Mouse (Mus musculus) neural tube, embryonic 14.5 days (tissue): Measurements from ENCODE around the gene Tbc1d8b. TPM values are rescaled to one million over a fixed set of nuclear protein-coding genes. Genes with fewer than 3 reads are reported as not detected.

Experiments used
- ATAC-seq: fragments of 200-750 bp; cut with Nextera tagmentation; 2 replicates; pipeline ENCODE4 v1.8.0; 2017; ENCODE audit warnings: low read depth, mild to moderate bottlenecking, moderate TSS enrichment, moderate library complexity
- H3K27ac ChIP-seq: fragments of 300-500 bp; sonication (generic); 2 replicates; pipeline ENCODE4 v1.5.1; 2014; ENCODE audit warnings: low read depth, mild to moderate bottlenecking, control low read depth, low read length, moderate library complexity, mixed read lengths
- H3K27me3 ChIP-seq: fragments of 300-500 bp; sonication (generic); 2 replicates; pipeline ENCODE4 v1.6.1; 2014; ENCODE audit warnings: low read length; ENCODE audit not compliant: control insufficient read depth, insufficient read depth
- H3K36me3 ChIP-seq: fragments of 300-500 bp; sonication (generic); 2 replicates; pipeline ENCODE4 v1.6.1; 2014; ENCODE audit warnings: low read length, mixed read lengths; ENCODE audit not compliant: control insufficient read depth, insufficient read depth
- H3K4me1 ChIP-seq: fragments of 300-500 bp; sonication (generic); 2 replicates; pipeline ENCODE4 v1.6.1; 2014; ENCODE audit warnings: low read length; ENCODE audit not compliant: control insufficient read depth, insufficient read depth
- H3K4me2 ChIP-seq: fragments of 300-500 bp; sonication (generic); 2 replicates; pipeline ENCODE4 v1.6.1; 2014; ENCODE audit warnings: mild to moderate bottlenecking, low read depth, low read length, control low read depth
- H3K4me3 ChIP-seq: fragments of 300-500 bp; sonication (generic); 2 replicates; pipeline ENCODE4 v1.5.1; 2014; ENCODE audit warnings: low read depth, low read length, control low read depth, mixed read lengths
- H3K9ac ChIP-seq: fragments of 300-500 bp; sonication (generic); replicated peaks from 2 replicates; pipeline ENCODE4 v1.6.1; 2014; ENCODE audit warnings: low read depth, mild to moderate bottlenecking, control low read depth, low read length, mixed read lengths
- H3K9me3 ChIP-seq: fragments of 300-500 bp; sonication (generic); 2 replicates; pipeline ENCODE4 v1.6.1; 2016; ENCODE audit warnings: low read length; ENCODE audit not compliant: control insufficient read depth
- WGBS: fragments of 180-500 bp; shearing (Covaris S2); extraction: QIAGEN DNeasy Blood & Tissue Kit; methylation state at CpG from one replicate; pipeline ENCODE4 v1.1.7; 2014; 5-methylcytosine and 5-hydroxymethylcytosine counted together
- polyA plus RNA-seq: library from polyadenylated mRNA; unstranded; fragments of >200 nt; fragmentation: Nextera tagmentation; extraction: Ambion mirVana; gene quantifications from 2 replicates; pipeline ENCODE4 v1.2.1, GENCODE M21; 2014

The Tbc1d8b gene
- polyA plus RNA-seq, result 0.23 and 0.46 TPM in 2 replicates

GRCm38 (mm10) chrX:139684775-139685695 lies at the start of gene Tbc1d8b:
Gene Tbc1d8b (plus strand): TSS chrX:139684996.
- Histone ChIP-seq H3K4me1 (no peaks in the 10 kb centered on the region), H3K36me3 (no peaks in the 10 kb centered on the region), H3K27me3 (no peaks in the 10 kb centered on the region), H3K4me2 (peak within 1 kb of the TSS; percentile 73), H3K4me3 (peak within 1 kb of the TSS; percentile 42), H3K9me3 (no peaks in the 10 kb centered on the region), H3K9ac (0 out of 2 replicates have a peak within 1 kb of the TSS, but pooled peaks have one; percentile 39), H3K27ac (no peak within 1 kb of the TSS)
- peak; percentile 100 for ATAC-seq
- 10% methylated on average over 43 of the region's 43 CpGs for WGBS

GRCm38 (mm10) chrX:139639744-139640143 lies 45.1 kb upstream of the Tbc1d8b start:
- Histone ChIP-seq H3K4me2 (no peak overlapping the region), H3K27me3 (no peaks in the 10 kb centered on the region), H3K27ac (no peak overlapping the region), H3K9me3 (no peaks in the 10 kb centered on the region), H3K36me3 (no peaks in the 10 kb centered on the region), H3K4me3 (no peak overlapping the region), H3K4me1 (no peaks in the 10 kb centered on the region), H3K9ac (no peak overlapping the region)
- ATAC-seq, result no peak
- 63% methylated on average over 2 of the region's 2 CpGs for WGBS

- H3K9me3 ChIP-seq, result no peaks in the 10 kb centered on the region
- no peak overlapping the region for H3K9ac ChIP-seq
- no peaks in the 10 kb centered on the region for H3K36me3 ChIP-seq
- no peaks in the 10 kb centered on the region for H3K4me1 ChIP-seq
- no peak overlapping the region for H3K27ac ChIP-seq
- no peak for ATAC-seq
- no peak overlapping the region for H3K4me2 ChIP-seq
- no peak overlapping the region for H3K4me3 ChIP-seq
- no peaks in the 10 kb centered on the region for H3K27me3 ChIP-seq
Observed at GRCm38 (mm10) chrX:139640418-139640817, 44.4 kb upstream of the Tbc1d8b start.

- 76% methylated on average over 5 of the region's 5 CpGs for WGBS
- Histone ChIP-seq H3K4me1 (no peaks in the 10 kb centered on the region), H3K4me3 (no peak overlapping the region), H3K27me3 (no peaks in the 10 kb centered on the region), H3K27ac (no peak overlapping the region), H3K9me3 (no peaks in the 10 kb centered on the region), H3K9ac (no peak overlapping the region), H3K36me3 (no peaks in the 10 kb centered on the region), H3K4me2 (no peak overlapping the region)
- no peak for ATAC-seq
Observed at GRCm38 (mm10) chrX:139652226-139652625, 32.6 kb upstream of the Tbc1d8b start.

- ATAC-seq, result no peak
Observed at GRCm38 (mm10) chrX:139653292-139653691, 31.5 kb upstream of the Tbc1d8b start.

GRCm38 (mm10) chrX:139654350-139655063 lies 30.3 kb upstream of the Tbc1d8b start:
- no peaks in the 10 kb centered on the region for H3K36me3 ChIP-seq
- no peak overlapping the region for H3K9ac ChIP-seq
- H3K27ac ChIP-seq, result no peak overlapping the region
- ATAC-seq, result no peak
- 82% methylated on average over 5 of the region's 5 CpGs for whole genome bisulfite sequencing
- no peaks in the 10 kb centered on the region for H3K9me3 ChIP-seq
- no peak overlapping the region for H3K4me3 ChIP-seq
- no peak overlapping the region for H3K4me2 ChIP-seq
- no peaks in the 10 kb centered on the region for H3K4me1 ChIP-seq
- H3K27me3 ChIP-seq, result no peaks in the 10 kb centered on the region

More at GRCm38 (mm10) chrX:139653292-139653691, 31.5 kb upstream of the Tbc1d8b start:
- Histone ChIP-seq H3K27me3 (no peaks in the 10 kb centered on the region), H3K4me3 (no peak overlapping the region), H3K36me3 (no peaks in the 10 kb centered on the region), H3K9me3 (no peaks in the 10 kb centered on the region), H3K27ac (no peak overlapping the region), H3K4me2 (no peak overlapping the region), H3K9ac (no peak overlapping the region), H3K4me1 (no peaks in the 10 kb centered on the region)
- WGBS, result 94% methylated on average over 3 of the region's 3 CpGs

GRCm38 (mm10) chrX:139662111-139662510 lies 22.7 kb upstream of the Tbc1d8b start:
- Histone ChIP-seq H3K36me3 (no peaks in the 10 kb centered on the region), H3K9ac (no peak overlapping the region), H3K4me2 (no peak overlapping the region), H3K27ac (no peak overlapping the region), H3K4me1 (no peaks in the 10 kb centered on the region), H3K4me3 (no peak overlapping the region), H3K9me3 (no peaks in the 10 kb centered on the region), H3K27me3 (no peaks in the 10 kb centered on the region)
- ATAC-seq, result no peak
- WGBS, result 63% methylated on average over 1 of the region's 1 CpGs

GRCm38 (mm10) chrX:139665829-139666228 lies 19.0 kb upstream of the Tbc1d8b start:
- Histone ChIP-seq H3K9me3 (no peaks in the 10 kb centered on the region), H3K4me2 (no peak overlapping the region), H3K27ac (no peak overlapping the region), H3K4me3 (no peak overlapping the region), H3K9ac (no peak overlapping the region), H3K27me3 (no peaks in the 10 kb centered on the region), H3K4me1 (no peaks in the 10 kb centered on the region), H3K36me3 (no peaks in the 10 kb centered on the region)
- no peak for ATAC-seq
- WGBS, result 75% methylated on average over 2 of the region's 2 CpGs

- H3K27me3 ChIP-seq, result no peaks in the 10 kb centered on the region
- H3K4me1 ChIP-seq, result no peaks in the 10 kb centered on the region
- H3K4me2 ChIP-seq, result peak overlapping the region; percentile 73
- WGBS, result 24% methylated on average over 8 of the region's 8 CpGs
- no peak overlapping the region for H3K27ac ChIP-seq
- no peaks in the 10 kb centered on the region for H3K36me3 ChIP-seq
- H3K4me3 ChIP-seq, result peak overlapping the region; percentile 42
- no peaks in the 10 kb centered on the region for H3K9me3 ChIP-seq
- no peak for ATAC-seq
- H3K9ac ChIP-seq, result no peak overlapping the region
Observed at GRCm38 (mm10) chrX:139684410-139684774, 404 bp upstream of the Tbc1d8b start.
